Mouse (Mus musculus): ENCODE data around the gene Dnmt3a. TPM values are rescaled to one million over a fixed set of nuclear protein-coding genes. Genes with fewer than 3 reads are reported as not detected.

Dnmt3a gene
- polyA plus RNA-seq, 1 experiment from 2014 or later: 60.3 TPM

DNA sequence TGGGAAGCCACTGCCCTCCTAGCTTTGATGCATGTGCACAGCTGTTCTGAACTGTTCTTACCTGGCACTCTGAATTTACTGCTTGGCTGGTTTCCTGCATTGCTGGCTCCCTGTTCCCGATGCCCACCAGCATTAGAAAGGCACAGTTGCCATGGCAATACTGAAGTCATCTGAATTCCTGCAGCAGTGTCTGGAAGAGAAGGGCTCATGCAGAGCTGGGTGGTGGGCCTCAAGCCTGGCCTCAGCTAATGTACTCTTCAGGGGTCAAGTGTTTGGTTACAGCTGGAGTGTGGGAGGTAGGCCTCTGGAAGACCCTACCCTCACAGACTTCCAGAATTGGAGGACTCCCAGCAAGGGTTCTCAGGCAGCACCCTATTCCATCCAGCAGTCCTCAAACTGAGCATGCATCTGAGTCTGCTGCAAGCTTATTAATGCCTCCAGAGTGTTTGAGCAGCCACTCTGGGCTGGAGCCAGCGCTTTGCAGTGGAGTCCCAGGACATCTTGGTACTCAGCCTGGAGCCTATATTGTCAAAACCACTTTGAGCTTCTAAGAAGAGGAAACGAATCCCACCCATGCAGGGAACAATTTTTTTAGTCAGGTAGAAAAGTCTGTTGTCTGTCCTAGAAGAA lies 22.5 kb upstream of the Dnmt3a start:
- DNase-seq (ENCODE audit: low spot score): no peak
- Histone ChIP-seq H3K4me2 (replicated peaks; ENCODE audit: low read depth, low read length) (no peak overlapping the region), H3K27me3 (replicated peaks; ENCODE audit: insufficient read depth, low read length) (no peaks in the 10 kb centered on the region), H3K36me3 (ENCODE audit: insufficient read depth, low read length) (no peaks in the 10 kb centered on the region), H3K4me3 (ENCODE audit: low read depth, low read length) (no peak overlapping the region), H3K9ac (replicated peaks; ENCODE audit: low read depth) (no peak overlapping the region), H3K4me1 (ENCODE audit: insufficient read depth, low read depth, low read length) (peaks cover 12% of the 10 kb centered on the region; the same call in 1 of the 2 replicates), H3K9me3 (ENCODE audit: low read length) (no peaks in the 10 kb centered on the region), H3K27ac (ENCODE audit: low read length) (no peak overlapping the region)
- no peak for ATAC-seq
- WGBS: 24% methylated on average over 3 of the region's 3 CpGs
- no peak for TF ChIP-seq EP300 (IDR thresholded peaks at IDR 0.05)
- TF ChIP-seq CTCF (IDR thresholded peaks at IDR 0.05): no peak

- peaks cover 12% of the 10 kb centered on the region; the same call in 1 of the 2 replicates for H3K4me1 ChIP-seq (ENCODE audit: insufficient read depth, low read depth, low read length)
- H3K9me3 ChIP-seq (ENCODE audit: low read length): no peaks in the 10 kb centered on the region
- no peak overlapping the region for H3K4me3 ChIP-seq (ENCODE audit: low read depth, low read length)
- no peak overlapping the region for H3K9ac ChIP-seq (replicated peaks; ENCODE audit: low read depth)
- no peaks in the 10 kb centered on the region for H3K27me3 ChIP-seq (replicated peaks; ENCODE audit: insufficient read depth, low read length)
- ATAC-seq (no peak), DNase-seq (ENCODE audit: low spot score) (no peak)
- TF ChIP-seq CTCF (IDR thresholded peaks at IDR 0.05) (no peak), EP300 (IDR thresholded peaks at IDR 0.05) (no peak)
- H3K36me3 ChIP-seq (ENCODE audit: insufficient read depth, low read length): no peaks in the 10 kb centered on the region
- WGBS: 56% methylated on average over 2 of the region's 2 CpGs
- no peak overlapping the region for H3K4me2 ChIP-seq (replicated peaks; ENCODE audit: low read depth, low read length)
- no peak overlapping the region for H3K27ac ChIP-seq (ENCODE audit: low read length)
These were observed 21.5 kb upstream of the Dnmt3a start for GRCm38 (mm10) chr12:3784258-3784657.

- Histone ChIP-seq H3K9ac (replicated peaks; ENCODE audit: low read depth) (no peak overlapping the region), H3K4me2 (replicated peaks; ENCODE audit: low read depth, low read length) (no peak overlapping the region), H3K9me3 (ENCODE audit: low read length) (no peaks in the 10 kb centered on the region), H3K4me1 (ENCODE audit: insufficient read depth, low read depth, low read length) (peaks cover 12% of the 10 kb centered on the region; the same call in 1 of the 2 replicates), H3K27ac (ENCODE audit: low read length) (no peak overlapping the region), H3K36me3 (ENCODE audit: insufficient read depth, low read length) (no peaks in the 10 kb centered on the region), H3K27me3 (replicated peaks; ENCODE audit: insufficient read depth, low read length) (no peaks in the 10 kb centered on the region), H3K4me3 (ENCODE audit: low read depth, low read length) (no peak overlapping the region)
- TF ChIP-seq EP300 (IDR thresholded peaks at IDR 0.05): no peak
- no peak for ATAC-seq
- WGBS: 48% methylated on average over 4 of the region's 4 CpGs
- no peak for DNase-seq (ENCODE audit: low spot score)
These were observed 21.1 kb upstream of the Dnmt3a start for GRCm38 (mm10) chr12:3784729-3785128.

DNA sequence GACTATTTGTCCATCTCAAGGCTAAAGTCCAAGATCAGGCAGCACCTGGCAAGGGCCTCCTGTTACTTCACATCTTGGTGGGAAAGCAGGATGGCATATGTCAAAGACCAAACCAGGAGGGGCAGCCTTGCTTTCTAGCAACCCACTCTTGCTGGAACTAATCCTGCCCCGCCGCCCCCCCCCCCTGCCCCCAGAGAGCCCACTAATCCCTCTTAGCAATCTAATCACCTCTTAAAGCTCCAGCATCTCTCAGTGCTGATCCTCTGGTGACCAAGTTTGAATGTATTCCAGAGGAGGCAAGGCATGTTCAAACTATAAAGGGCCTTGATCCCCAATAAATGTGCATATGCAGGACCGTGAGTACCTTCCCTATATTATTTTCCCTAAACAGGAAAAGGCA lies 18.8 kb upstream of the Dnmt3a start:
- 43% methylated on average over 3 of the region's 3 CpGs for WGBS
- Histone ChIP-seq H3K4me1 (ENCODE audit: insufficient read depth, low read depth, low read length) (no peaks in the 10 kb centered on the region), H3K27ac (ENCODE audit: low read length) (no peak overlapping the region)

GRCm38 (mm10) chr12:3787541-3787940 lies 18.3 kb upstream of the Dnmt3a start:
- Histone ChIP-seq H3K4me3 (ENCODE audit: low read depth, low read length) (no peak overlapping the region), H3K27me3 (replicated peaks; ENCODE audit: insufficient read depth, low read length) (no peaks in the 10 kb centered on the region), H3K27ac (ENCODE audit: low read length) (no peak overlapping the region), H3K9me3 (ENCODE audit: low read length) (no peaks in the 10 kb centered on the region), H3K4me2 (replicated peaks; ENCODE audit: low read depth, low read length) (no peak overlapping the region), H3K36me3 (ENCODE audit: insufficient read depth, low read length) (no peaks in the 10 kb centered on the region), H3K4me1 (ENCODE audit: insufficient read depth, low read depth, low read length) (no peaks in the 10 kb centered on the region), H3K9ac (replicated peaks; ENCODE audit: low read depth) (no peak overlapping the region)
- 33% methylated on average over 1 of the region's 1 CpGs for WGBS
- TF ChIP-seq EP300 (IDR thresholded peaks at IDR 0.05): no peak
- no peak for TF ChIP-seq CTCF (IDR thresholded peaks at IDR 0.05)
- DNase-seq (ENCODE audit: low spot score) (no peak), ATAC-seq (no peak; the same call in 1 of the 2 replicates)

More for the DNA sequence above, 18.8 kb upstream of the Dnmt3a start:
- Histone ChIP-seq H3K36me3 (ENCODE audit: insufficient read depth, low read length) (no peaks in the 10 kb centered on the region), H3K27me3 (replicated peaks; ENCODE audit: insufficient read depth, low read length) (no peaks in the 10 kb centered on the region), H3K4me3 (ENCODE audit: low read depth, low read length) (no peak overlapping the region), H3K4me2 (replicated peaks; ENCODE audit: low read depth, low read length) (no peak overlapping the region), H3K9ac (replicated peaks; ENCODE audit: low read depth) (no peak overlapping the region), H3K9me3 (ENCODE audit: low read length) (no peaks in the 10 kb centered on the region)
- TF ChIP-seq CTCF (IDR thresholded peaks at IDR 0.05): no peak
- TF ChIP-seq EP300 (IDR thresholded peaks at IDR 0.05): no peak
- no peak for DNase-seq (ENCODE audit: low spot score)
- no peak for ATAC-seq

- Histone ChIP-seq H3K4me1 (ENCODE audit: insufficient read depth, low read depth, low read length) (no peaks in the 10 kb centered on the region), H3K27ac (ENCODE audit: low read length) (no peak overlapping the region), H3K9me3 (ENCODE audit: low read length) (no peaks in the 10 kb centered on the region), H3K9ac (replicated peaks; ENCODE audit: low read depth) (no peak overlapping the region), H3K27me3 (replicated peaks; ENCODE audit: insufficient read depth, low read length) (no peaks in the 10 kb centered on the region), H3K36me3 (ENCODE audit: insufficient read depth, low read length) (no peaks in the 10 kb centered on the region), H3K4me2 (replicated peaks; ENCODE audit: low read depth, low read length) (no peak overlapping the region), H3K4me3 (ENCODE audit: low read depth, low read length) (no peak overlapping the region)
- TF ChIP-seq EP300 (IDR thresholded peaks at IDR 0.05) (0 out of 2 replicates have a peak, but pooled peaks have one; percentile 9), CTCF (IDR thresholded peaks at IDR 0.05) (no peak)
- DNase-seq (ENCODE audit: low spot score): peak; percentile 33
- ATAC-seq: no peak
- 28% methylated on average over 5 of the region's 5 CpGs for WGBS
These were observed 17.3 kb upstream of the Dnmt3a start for GRCm38 (mm10) chr12:3788421-3789051.

Data from lung, postnatal 0 days (tissue).